In genomic region chr16:13674511-13674910, GRCm38 (mm10) we compare ENCODE assay signal across 18 mouse cellular contexts. TPM values are rescaled to one million over a fixed set of nuclear protein-coding genes. Genes with fewer than 3 reads are reported as not detected.
"Had no signal": no experiment of that assay in that cellular context is flagged by ENCODE, and none has a peak within 500 bp of the region (broad histone marks: within the 10 kb centered on the region; RNA-seq: fewer than 3 reads in every experiment).

No protein-coding gene starts in this region.

- DNase-seq: lung, embryonic 14.5 days; lung, postnatal 10 days; lung, postnatal 4 days; midbrain, embryonic 14.5 days; retina, postnatal 1 day; right cerebral cortex, adult 18-20 months; right cerebral cortex, postnatal 25 days; right cerebral cortex, postnatal 4 days; spleen, adult 18-20 months; thymus, adult 18-20 months; thymus, postnatal 14 days; thymus, postnatal 4 days had no signal

RNA-seq across cellular contexts. Expression of gene Pla2g10, which starts 56.3 kb away (rescaled TPM):
- total RNA-seq: megakaryocyte, adult 5-6 weeks; megakaryocyte-erythroid progenitor cell, adult 5-6 weeks had no signal
- polyA plus RNA-seq: midbrain, embryonic 10.5 days; midbrain, embryonic 14.5 days; myocyte; neural tube, embryonic 11.5 days; urinary bladder, adult 2 months had no signal
